Mouse (Mus musculus) MEL-GATA-1-ER (cell line): Measurements from ENCODE around the gene Xirp1.

Experiments used
- DNase-seq: peaks from one replicate; pipeline ENCODE4 v3.0.0-alpha.2; 2012; ENCODE audit warnings: low read depth; ENCODE audit errors: extremely low read depth

Gene Xirp1

GRCm38 (mm10) chr9:119988304-119988703 is 35.1 kb downstream of the Xirp1 start:
- no peak for DNase-seq

DNA sequence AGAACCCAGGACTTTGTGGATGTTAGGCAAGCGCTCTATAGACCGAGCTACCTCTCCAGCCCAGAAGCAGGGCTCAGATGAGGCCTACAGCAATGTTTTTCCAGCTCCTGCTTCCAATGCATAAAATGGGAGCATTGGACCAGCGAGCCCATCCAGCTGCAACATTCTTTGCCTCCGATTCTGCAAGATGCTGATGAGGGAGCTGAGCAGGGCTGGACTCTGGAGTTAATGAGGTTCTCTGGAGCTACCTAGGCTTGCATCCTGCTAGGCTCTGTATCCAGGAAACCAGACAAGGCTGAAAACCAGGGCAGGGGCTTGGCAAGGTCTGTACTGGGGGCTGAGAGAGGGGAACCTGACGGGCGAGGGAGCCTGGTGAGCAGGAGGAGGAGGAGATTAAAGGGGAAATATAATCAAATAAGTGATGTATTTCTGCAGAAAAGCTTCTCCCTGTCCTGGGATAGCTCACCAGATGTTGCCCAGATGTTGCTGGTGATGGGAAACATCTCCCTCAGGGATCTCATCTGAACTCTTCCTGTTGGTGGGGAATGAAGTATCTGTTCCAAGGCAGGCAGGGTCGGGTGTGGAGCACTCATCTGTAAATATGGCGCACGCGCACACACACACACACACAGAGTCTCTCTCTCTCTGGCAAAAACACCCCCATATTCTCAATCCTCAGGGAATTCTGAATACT is 37.4 kb downstream of the Xirp1 start:
- DNase-seq, result no peak

- DNase-seq, result no peak
Measured at GRCm38 (mm10) chr9:119984536-119985011, 38.8 kb downstream of the Xirp1 start, which contains the start of gene Csrnp1. Gene Csrnp1 (minus strand): TSS chr9:119984658.

DNA sequence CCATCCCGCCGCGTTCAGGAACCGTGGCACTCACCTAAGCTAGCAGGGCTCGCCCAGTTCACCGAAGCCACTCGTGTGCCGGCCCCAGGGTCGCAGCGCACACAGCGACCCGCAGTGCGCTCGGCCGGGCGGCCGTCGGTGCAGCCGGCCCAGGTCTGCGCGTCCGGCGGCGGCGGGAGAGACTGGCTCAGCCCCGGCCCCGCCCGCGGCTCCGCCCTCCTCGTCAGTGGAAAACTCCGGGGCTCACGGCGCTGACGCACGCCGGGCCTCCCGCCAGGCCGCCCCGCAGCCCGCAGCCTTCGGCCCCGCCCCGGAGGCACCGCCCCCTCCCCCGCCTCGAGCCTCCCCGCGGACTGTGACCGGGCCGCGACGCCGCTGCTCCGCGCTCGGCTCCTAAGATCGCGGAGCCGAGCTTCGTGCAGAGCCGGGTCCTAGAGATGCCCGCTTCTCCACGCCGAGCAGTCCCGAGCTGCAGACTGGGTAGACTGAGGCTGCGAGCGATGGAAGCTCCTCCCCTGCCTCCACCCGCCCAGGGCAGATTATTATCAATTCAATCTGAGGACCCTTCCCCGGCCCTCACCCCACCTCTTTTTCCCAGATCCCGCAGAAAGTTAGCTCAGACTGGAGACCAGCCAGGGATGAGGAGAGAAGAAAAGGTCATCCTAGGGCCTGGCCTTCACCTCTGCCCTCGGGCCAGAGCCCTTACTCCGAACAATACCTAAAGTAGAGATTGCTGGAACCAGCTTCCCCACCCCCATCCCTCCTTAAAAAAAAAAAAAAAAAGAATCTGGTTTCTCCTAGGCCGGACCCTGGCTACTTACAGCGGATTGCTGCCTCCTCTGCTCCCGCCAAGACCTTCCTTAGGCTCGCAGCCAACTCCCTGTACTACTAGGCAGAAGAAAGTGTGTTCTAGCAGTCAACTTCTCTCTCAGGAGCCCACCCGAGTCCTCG is 39.5 kb downstream of the Xirp1 start:
- no peak for DNase-seq

- DNase-seq, result no peak
Measured at GRCm38 (mm10) chr9:119982956-119983551, 40.3 kb downstream of the Xirp1 start.

DNA sequence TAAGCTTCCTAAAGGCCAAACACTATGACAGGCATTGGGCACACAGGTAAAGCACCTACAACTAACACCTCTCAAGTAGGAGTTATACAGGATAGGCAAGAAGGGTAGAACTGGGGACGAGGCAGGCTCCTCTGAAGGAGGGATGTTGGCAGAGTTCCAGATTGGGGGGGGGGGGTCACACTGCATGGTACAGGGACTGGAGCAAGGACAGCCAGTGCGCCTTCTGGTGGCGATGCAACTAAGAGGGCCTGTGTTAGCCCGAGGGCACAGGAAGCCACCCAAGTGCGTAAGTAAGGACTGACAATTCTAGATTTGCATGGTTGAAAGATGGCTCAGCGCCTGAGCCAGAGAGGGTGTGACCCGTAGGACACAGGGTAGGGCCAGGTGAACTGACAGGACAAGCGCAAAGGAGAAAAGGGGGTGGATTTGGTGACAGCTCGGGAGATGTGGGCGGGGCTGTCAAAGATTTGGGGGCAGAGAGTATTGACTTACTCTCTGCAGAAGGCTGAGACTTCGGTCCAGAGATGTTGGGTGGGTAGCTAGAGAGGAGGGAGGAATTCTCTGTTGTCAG is 41.1 kb downstream of the Xirp1 start:
- DNase-seq, result no peak

DNA sequence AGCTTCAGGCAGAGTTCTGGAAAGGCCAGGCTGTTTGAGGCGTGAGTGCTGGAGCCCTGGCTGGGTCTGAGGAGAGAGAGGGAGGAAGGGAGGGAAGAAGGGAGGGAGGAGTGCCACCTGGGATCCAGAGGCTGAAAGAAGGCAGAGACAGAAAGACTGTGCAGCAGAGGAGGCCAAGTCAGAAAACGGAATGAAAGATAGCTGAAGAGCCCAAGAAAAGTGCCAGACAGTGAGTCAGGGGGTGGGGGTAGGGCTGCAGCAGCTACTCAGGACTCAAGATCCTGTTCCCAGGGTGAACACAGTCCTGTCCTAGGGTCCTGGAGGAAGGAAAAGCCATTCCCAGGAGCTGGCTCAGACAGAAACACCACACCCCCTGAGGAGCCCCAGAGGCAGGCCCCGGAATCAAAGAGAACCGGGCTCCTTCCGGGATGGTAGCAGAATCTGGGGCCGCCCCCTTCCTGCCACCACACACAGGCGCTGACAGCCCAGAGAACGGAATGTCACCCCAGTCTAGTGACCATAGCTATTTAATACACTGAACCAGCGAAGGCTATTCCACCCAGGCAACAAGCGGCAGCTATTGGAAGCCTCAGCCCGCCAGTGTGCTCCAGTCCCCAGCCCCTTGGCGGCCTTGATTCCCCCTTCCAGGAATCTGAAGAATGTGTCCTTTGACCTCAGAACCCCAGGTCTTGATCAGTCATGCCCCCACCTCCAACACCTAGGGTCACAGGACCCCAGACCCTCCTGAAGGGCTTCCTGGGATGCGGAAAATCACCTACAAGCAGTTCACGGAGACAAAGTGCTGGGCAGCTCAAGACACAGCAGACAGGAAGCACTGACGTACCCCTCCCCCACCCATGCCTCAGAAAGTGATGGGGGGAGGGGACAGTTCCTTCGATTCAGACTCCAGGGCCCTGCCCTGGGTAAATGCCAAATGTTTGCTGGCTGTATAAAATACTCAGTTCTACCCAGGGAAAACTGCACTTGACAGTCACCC is 41.9 kb downstream of the Xirp1 start:
- DNase-seq, result no peak

DNA sequence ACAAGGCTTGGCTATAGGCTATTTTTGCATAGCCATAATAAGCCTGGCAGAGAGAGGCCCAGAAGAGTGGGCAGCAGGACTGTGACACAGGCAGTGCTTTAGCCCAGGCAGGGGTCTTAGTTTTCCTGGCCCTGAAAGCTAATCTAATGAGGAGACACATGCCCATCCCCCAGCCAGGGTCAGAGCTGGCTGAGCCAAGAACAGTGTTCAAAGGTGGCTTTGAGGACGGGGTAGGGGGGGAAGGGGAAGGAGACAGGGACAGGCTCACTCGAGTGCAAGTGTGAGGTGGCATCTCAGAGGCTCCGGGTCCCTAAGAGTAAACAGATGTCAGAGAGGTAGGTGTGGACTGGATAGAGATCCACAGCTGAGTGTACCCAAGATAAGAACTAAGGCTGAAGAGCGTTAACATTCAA is 42.6 kb downstream of the Xirp1 start:
- no peak for DNase-seq

DNA sequence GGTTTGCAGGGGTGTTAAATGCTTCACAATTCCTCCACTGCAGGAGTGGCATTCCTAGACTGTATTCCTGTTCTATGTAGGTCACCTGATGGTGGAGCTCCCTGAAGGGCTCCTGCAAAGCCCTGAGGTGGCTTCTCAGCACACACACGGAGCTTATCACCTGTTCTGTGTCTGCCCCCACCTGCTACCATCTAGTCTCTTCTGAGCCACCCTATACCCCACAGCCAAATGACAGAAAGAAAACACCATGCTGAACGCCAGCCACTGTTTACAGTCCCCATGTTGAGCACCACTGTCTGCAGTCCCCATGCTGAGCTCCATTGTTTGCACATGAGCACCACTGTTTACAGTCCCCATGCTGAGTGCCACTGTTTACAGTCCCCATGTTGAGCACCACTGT is 43.6 kb downstream of the Xirp1 start:
- DNase-seq, result no peak

DNA sequence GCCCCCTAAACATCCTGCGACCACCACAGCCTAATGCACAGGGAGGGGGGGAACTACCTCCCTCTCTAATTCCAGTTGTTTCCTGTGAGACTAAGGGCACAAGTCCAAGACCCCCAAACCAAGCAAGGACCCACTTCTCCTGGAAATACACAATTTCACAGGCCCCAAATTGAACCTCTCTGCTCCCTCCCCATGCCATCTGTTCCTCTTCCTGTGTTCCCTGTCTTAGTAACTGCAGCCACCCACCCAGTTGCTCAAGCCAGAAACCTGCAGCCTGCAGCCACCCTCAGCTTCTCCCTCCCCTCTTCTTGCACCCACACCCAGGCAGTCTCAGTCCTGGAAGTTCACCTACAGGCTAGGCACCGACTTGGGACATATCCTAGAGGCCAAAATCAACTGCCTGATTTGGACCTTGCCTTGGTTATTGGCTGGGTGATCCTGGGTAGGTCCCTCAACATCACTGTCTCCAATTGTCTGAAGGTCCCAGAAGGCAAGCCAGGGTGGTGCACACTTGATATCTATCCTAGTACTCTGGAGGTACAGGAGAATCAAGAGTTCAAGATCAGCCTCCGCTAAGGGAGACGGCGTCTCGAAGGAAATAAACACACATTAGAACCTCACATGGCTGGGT is 44.5 kb downstream of the Xirp1 start:
- DNase-seq, result no peak

- DNase-seq, result no peak
Measured at GRCm38 (mm10) chr9:119978151-119978810, 45.1 kb downstream of the Xirp1 start.

GRCm38 (mm10) chr9:119977557-119978060 is 45.8 kb downstream of the Xirp1 start:
- no peak for DNase-seq

- no peak for DNase-seq
Measured at GRCm38 (mm10) chr9:119976704-119977556, 46.5 kb downstream of the Xirp1 start.

GRCm38 (mm10) chr9:119975286-119975685 is 48.1 kb downstream of the Xirp1 start:
- no peak for DNase-seq

GRCm38 (mm10) chr9:119974609-119975008 is 48.8 kb downstream of the Xirp1 start:
- no peak for DNase-seq

DNA sequence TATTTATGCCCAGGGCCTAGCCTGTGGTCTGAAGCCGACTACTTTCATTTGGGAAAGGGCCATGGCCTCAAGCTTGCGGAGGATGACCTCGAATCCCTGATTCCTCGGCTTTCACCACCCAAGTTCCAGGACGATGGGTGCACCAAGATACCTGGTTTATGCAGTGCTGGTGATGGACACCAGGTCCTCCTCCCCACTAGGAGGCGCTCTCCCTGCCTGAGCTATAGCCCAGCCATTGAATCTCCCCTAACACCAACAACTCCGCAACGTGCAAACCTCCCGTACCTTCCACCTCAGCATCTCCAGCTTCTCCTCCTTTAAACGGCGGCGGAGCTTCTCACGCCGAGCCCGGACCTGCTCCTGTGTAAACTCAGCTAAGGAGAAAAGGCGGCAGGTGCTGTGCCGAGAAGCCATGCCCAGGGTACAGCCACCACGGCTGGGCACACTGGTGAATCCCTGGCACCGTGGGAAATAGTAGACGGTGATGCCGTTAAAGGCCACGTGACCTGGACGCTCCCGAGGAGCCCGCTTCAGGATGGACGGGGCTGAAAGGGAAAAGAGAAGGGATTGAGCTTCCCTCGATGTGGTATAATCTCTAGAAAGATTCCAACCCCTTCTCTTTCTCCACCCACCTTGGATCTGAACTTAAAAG is 49.4 kb downstream of the Xirp1 start:
- no peak for DNase-seq

DNA sequence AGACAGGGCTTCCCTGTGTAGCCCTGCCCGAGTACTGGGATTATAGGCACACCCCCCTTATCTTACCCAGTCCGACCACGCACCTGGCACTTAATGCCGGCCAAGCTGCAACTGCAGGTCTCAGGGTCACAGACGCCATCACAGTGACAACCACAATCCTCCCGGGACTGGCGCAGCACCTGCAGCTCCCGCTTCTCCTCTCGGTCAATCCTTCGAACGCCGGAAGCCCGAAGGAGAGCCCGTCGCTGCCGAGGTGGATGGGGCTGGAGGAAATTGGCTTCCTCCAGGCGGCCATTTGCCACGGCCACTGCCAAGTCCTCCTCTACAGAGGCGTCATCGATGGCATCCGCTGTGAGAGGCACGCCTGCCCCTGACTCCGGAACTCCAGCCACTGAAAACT is 50.1 kb downstream of the Xirp1 start:
- no peak for DNase-seq

DNA sequence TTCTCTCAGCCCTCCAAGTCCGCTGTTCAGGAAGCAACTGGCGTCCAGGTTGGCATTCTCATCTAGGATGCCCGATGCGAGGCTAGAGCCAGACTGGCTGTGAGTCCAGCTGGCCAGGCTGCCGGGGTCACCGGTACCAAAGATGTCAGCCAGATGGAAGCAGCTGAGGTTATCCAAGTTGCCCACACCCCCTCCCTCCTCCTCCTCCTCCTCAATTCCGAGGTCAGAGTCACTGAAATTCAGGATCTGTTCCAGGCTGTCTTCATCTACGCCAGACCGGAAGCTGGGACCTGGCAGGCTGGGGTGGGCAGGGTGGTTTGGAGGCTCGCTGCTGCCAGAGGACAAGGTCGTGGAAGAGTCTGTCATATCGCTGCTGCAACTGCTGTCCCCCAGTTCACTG is 50.8 kb downstream of the Xirp1 start:
- no peak for DNase-seq
